Mouse (Mus musculus) urinary bladder, adult 18-20 months (tissue): ENCODE measurements around the gene Eps8l3.

Experiments used
- DNase-seq, 2 experiments: peaks; one replicate each; pipeline ENCODE4 v3.0.0; 2022; ENCODE audit warnings: low spot score in 2 of 2, mixed read lengths in 2 of 2

Gene Eps8l3

DNA sequence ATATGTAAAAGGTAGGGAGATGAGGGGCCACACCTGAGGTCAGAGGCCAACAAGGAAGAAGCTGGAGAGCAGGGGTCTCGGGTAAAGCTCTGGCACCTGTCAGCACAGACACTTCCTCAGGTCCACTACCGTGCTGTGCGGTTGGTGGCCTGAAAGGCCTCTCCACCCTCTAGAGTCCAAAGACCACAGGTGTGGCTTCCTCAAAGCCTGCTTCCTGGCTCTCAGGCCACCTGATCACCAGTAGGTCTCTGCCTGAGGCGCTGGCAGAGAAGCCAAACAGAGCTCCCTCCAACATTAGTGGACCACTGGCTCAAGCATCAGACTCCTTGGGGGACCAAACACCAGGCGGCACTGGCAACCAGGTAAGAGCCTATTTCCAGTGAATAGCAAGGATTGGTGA lies at the start of gene Eps8l3:
Gene Eps8l3 (plus strand): TSS at position 225 of the 400 bp plus-strand sequence.
- no peak for DNase-seq

DNA sequence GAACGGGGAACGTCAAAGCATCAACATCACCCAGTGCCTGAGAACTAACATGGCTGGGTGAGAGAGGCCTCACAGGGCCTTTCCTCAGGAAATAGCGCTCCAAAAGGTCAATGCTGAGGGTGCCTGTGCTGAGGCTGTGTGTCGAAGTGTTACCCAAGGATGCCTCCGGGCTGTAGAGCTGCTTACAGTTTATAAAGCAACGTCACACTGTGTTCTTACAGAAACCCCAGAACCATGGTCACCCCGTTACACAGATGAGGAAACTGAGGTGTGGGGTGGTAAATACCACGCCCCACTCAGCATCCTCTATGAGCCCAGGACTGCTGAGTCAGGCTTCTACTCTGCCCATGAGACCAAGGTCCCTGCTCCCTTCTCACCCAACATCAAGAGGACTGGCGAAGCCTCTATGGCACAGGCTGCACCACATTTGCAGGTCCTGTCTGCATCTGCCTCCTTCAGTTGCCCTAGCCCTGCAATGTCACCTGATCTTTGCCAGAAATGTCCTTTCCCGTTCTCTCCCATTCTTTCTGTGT lies 49.1 kb upstream of the Eps8l3 start:
- DNase-seq = no peak

GRCm38 (mm10) chr3:107828518-107828917 lies 48.5 kb upstream of the Eps8l3 start:
- no peak for DNase-seq

DNA sequence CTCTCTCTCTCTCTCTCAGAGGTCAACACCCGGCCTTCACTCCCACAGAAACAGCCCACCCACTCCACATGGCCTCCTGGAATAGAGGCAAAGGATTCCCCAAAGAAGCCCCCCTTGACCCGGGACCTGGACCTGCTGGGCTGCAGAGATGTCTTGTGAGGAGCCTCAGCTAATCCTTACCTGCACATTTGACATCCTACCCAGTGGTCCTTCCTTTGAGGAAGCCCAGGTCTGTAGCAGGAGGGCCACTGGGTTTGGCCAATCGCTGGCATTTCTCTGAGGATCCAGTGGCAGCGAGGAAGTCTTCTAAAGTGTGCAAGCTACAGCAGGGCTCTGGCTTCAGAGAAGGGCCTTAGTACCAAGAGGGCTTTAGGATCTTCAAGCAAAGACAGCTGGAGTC lies 48.0 kb upstream of the Eps8l3 start:
- DNase-seq = no peak

DNA sequence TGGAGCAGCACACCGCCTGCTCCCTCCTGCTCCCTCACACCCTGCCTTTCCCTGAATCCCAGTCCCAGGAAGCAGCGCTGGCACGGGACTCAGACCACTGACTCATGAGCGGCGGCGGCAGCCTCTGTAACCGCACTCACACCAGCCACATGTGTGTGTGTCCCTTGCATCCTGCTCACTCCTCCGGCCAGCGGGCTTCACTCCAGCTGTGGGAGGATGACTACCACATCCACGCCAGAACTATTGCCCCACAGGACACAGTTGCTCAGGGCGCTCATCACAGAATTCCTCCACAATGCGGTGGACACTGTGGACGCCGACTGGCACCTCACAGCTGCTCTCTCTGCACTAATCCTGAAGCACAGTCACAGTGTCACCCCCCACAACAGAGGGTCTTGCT lies 47.4 kb upstream of the Eps8l3 start:
- DNase-seq = peak in 1 of 2 experiments; percentile 69

DNA sequence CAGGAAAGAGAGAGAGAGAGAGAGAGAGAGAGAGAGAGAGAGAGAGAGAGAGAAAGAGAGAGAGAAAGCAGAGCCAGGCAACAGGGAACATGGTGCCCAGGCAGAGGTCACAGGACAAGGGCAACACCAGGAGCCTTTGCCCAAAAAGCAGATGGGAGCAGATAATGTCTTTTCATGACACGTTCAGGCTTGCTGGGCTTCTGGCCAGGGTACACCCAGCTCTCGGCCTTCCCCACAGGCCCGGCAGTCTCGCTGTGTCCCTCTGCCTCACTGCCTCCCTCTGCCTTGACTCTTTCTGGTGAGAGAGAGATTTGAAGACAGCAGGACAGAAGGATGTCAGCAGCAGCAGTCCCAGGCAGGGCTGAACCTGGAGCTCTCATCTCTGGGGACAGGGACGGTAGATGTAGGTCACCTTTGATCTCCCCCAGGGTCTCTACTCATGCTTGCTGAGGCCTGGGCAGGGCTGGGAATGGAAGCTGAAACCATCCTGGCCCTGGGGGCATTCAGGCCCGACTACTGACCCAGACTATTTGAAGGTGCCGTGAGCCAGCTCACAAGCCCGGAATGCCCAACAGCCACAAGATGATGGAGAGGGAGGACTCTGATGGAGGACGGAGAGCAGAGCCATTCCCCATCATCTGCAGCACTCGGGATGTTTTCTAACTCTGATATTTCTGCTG lies 45.0 kb upstream of the Eps8l3 start:
- DNase-seq = no peak

DNA sequence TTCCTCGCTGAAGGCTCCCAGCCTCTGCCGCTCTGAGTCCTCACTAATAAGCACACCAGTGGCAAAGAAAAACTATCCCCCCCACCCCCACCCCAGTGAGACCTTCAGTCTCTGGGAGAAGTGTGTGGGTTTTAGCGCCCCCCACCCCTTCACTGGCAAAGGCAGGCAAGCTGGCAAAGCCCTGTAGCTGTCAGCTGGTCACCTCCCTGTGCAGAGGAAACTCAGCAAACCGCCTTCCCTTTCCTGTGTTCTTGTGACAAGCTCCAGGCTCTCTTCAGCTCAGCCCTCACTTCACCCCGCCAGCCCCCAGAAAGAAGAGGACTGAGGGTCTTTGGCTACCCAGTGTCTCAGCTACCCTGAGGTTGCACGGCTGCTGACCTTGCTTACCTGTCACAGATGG lies 44.4 kb upstream of the Eps8l3 start:
- DNase-seq = no peak

DNA sequence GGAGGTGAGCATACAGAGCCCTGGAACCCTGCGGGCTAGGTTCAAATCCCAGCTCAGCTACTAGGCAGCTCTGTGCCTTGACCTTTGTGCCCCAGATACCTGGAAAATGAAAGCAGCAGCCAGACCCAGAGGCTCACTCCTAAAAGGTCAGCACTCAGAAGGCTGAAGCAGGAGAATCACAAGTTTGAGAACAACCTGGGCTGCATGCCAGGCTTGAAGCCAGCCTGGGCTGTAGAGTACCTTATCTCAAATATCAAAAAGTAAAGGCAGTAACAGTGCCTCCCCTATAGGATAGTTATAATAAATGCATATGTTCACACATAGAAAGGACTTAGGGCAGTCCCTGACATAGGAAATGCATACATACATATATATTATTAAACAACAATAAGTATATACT lies 43.7 kb upstream of the Eps8l3 start:
- no peak for DNase-seq

DNA sequence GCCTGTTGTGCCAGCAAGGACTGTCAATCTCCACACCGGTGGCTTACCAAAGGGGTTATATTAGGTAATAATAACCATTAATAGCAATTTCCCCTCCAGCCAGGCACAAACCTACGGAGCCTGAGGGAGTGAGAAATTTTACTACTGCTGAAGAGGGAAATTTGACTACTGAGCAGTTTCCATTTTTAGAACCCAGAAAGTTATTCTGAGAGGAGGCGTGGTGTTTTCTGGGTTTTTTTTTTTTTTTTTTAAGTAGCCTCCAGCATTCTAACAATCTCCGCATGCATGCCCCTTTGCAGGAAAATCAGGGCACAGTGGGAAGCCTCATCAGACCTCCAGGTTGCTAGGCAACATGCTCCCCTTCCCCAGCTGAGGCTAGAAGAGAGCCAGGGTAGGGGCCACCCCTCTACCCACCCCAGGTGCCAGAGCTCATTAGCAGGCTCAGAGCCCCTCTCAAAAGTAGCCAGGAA lies 43.1 kb upstream of the Eps8l3 start:
- no peak for DNase-seq

GRCm38 (mm10) chr3:107835301-107835700 lies 41.7 kb upstream of the Eps8l3 start:
- DNase-seq = no peak

DNA sequence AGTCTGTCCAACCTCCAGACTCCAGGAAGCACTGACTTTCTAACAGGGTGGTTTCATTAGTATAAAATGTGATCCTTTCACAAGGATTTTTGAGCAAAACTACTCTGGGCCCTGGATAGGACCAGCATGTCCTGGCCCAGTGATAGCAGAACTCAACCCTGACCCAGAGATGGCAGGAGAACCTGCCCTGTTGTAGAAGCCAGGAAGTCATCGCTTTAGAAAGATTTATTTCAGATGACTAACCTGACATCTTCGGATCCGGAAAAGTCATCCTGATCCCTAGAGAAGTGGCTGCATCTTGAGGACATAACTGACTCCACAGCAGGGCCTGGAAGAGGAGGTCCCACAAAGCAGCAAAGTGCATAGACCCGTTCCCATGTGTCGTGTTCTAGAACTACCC lies 37.2 kb upstream of the Eps8l3 start:
- no peak for DNase-seq

- no peak for DNase-seq
Measured at GRCm38 (mm10) chr3:107840855-107841254, 36.2 kb upstream of the Eps8l3 start.

DNA sequence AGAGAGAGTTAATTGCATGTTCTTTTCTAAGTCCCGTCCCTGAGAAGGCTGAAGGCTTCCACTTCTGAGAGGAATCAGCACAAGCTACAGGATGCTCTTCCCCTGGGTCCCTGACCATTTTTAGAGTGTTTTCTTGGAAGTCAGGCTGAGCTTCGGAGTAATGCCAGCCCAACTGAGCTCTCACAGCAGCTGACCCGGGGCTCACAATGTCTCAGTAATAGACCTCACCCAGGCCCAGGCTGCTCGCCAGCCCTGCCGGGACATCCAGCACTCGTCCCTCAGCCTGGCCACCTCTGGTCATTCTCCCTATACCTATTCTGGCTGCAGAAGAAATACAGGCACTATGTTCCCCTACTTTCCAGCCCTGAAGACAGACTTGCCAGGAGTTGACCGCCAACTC lies 35.7 kb upstream of the Eps8l3 start:
- DNase-seq = no peak

- DNase-seq = no peak
Measured at GRCm38 (mm10) chr3:107843406-107843805, 33.6 kb upstream of the Eps8l3 start.

DNA sequence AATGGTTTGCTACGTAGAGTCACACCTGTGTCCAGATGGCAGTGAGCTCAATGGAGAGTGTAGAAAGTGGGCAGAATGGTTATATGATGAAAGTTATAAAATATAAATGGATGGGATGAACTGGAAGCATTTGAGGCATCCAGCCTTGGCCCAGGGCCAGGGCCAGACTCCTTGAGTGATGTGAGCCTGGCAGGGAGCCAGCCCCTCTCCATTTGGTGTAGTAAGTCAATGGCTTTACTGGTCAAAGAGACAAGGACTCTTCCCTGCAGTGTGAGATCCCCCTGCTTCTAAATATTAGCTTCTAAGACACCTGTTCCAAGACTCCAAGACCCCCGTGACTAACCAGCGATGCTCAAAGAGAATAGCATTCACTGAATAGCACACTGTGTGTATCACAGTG lies 33.0 kb upstream of the Eps8l3 start:
- DNase-seq = no peak

GRCm38 (mm10) chr3:107844499-107844898 lies 32.5 kb upstream of the Eps8l3 start:
- DNase-seq = no peak

GRCm38 (mm10) chr3:107846175-107846574 lies 30.9 kb upstream of the Eps8l3 start:
- no peak for DNase-seq

DNA sequence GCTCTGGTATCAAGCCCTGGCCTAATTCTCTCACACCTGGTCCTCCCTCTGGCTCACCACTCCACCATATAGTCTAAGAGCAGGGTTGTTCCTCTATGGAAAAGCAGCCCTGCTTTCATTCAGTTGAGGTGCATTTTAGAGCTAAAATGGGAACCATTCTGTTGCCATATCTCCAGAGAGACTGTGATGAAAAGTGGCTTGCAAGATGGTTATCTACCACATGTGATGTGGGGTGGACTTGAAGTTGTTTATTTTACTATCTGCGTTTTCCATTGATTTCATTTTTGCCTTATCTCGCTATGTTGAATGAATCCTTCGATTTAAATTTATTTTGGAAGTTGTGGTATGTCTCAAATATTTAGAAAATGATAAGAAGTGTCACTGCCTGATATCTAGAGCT lies 30.2 kb upstream of the Eps8l3 start:
- no peak for DNase-seq

DNA sequence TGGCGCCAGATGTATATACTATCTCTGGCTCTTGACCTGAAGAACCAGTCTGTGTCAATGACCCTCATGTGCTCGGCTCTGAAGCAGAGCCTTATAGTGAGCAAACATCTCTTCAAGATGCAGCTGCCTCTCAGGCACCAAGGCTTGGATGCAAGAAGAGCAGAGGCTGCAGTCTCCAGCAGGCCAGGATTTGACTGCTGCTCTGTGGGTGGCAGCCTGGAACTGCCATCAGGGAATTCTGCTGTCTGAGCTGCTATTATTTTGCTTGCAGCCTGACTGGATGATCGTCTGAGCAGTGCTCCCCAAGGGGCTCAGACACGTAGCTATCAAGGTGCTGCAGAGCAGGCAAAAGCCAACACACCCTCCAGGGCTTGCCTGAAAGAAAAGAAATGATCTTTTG lies 28.9 kb upstream of the Eps8l3 start:
- no peak for DNase-seq

DNA sequence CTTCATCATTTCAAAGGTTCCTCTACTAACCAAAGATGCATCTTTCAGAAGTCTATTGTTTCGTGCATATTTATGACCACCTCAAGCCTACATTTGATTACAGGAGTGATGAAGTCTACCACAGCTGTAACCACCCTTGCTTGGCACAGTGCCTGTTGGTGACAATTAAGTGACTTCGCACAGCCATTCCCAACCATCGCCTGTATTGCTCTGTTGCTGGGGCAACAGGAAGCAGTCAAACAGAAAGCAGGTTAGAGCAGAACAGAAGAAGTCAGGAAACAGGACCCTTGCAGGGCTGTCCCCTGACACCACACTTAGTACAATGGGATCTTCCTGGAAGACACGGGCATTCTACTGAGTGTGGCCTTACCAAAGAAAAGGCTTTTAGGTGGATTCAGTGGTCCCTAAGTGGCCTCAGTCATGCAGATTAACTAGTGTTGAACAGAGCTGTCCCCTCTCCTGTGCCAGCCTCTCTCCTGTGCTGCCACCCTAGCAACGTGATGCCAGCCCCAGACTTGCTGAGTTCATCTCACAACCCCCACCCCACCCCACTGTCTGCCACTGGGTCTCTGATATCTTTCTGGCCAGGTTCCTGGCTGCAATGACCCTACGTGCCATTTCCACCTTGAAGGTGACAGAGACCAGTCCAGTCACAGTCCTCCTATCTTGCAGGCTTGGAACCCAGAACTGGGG lies 27.9 kb upstream of the Eps8l3 start:
- DNase-seq = no peak

DNA sequence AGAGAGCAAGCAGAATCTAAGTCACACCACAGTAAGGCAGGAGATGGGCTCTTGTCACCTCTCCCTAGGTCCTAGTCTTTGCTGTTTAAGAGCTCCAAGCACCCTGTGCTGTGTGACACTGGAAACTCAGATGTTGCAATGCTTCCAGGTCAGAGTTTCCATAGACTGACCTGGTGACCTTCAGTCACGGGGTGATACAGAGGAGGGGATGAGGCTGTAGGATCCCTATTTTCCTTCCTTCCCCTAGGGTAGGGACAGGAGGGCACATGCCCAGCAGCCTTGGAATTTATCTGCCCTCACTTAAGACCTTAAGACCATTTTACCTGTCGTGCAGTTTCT lies 27.4 kb upstream of the Eps8l3 start:
- no peak for DNase-seq

GRCm38 (mm10) chr3:107850418-107851031 lies 26.5 kb upstream of the Eps8l3 start:
- no peak for DNase-seq

DNA sequence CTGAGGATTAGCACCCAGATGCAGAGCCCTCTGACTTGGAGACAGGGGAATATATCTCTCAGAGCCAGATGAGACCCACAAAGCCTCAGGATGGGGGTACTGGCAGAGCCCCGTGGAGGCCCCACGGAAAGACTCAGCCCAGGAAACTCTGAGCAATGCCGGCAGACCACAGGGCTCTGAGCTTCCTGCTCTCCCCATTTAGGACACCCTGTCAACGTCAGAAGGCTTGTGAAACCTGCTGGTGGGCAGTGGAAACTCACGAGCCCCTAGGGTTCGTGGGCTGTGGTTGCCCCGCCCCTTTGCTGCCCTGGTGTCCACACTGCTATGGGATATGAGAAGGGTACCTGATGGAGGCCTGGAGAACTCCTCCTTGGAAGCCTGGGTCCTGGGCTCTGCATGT lies 24.2 kb upstream of the Eps8l3 start:
- no peak for DNase-seq
